Mouse (Mus musculus) cerebellum, adult (tissue): ENCODE data around the gene Spocd1.
"Not testable (repeated sequence)": the region's sequence is repeated elsewhere in the genome, so short reads cannot be mapped to it uniquely, and the experiment has no call there.

Experiments used
- ATAC-seq: cut with Nextera tagmentation; 2 replicates; pipeline ENCODE4 v1.9.2; 2017; ENCODE audit warnings: mild to moderate bottlenecking, moderate library complexity, mixed read lengths; ENCODE audit not compliant: insufficient number of reproducible peaks, low FRiP score, low TSS enrichment

The Spocd1 gene

DNA sequence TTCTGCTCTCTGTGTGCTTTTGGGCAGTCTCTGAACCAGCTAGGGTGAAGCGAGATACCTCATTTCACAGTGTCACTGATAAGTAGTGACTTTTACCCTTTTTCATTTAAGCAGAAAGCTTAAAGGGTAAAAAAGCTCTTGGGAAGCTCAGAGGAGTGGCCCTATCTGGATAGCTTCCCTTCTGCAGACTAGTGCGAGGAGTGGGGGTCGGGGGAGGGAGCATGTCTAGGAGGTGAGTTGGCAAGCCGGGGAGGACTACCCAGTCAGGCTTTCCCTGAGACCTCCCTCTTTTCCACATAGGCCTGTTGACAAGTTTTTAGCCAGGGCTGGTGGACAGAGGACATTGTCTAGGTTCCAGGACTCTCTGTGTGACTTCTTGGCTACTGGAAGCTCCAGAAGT, at the start of gene Spocd1:
Gene Spocd1, plus strand, starts transcription at position 301 of the 400 bp plus-strand sequence.
- ATAC-seq = no peak

DNA sequence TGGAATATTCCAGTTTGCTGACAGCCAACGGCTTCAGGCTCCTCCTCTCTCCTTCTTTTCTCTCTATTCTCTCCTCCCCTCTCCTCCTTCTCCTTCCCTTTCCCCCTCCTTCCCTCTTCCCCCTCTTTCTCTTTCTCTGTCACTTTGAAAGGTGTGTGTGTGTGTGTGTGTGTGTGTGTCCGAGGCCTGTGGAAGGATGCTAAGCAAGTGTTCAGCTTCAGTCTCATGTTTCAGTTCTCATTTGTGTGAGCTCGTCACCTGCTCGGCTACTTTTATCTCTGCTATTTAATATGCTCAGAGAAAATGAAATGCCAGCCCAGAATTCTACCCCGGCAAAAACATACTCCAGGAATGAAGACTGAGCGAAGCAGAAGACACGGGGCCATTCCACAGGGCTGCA, 48.4 kb upstream of the Spocd1 start:
- ATAC-seq = no peak

DNA sequence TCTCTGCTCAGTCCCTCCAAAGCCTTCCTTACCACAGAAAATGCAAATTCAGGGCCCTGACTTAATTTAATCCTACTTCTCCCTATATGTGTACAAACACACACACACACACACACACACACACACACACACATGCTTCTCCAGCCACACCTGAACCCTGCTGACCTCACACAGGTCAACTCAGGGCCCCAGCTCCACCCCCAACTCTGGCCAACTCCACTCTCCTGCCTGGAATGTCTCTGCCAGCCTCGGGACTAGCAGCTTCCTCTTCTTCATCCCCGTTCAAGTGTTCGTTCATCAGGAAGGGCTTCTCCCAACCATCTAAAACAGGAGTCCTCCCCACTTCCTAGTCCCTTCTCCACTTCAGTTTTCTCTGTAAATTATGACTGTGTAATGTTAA, 47.4 kb upstream of the Spocd1 start:
- no peak for ATAC-seq

GRCm38 (mm10) chr4:129882555-129883293, 46.3 kb upstream of the Spocd1 start:
- no peak for ATAC-seq

DNA sequence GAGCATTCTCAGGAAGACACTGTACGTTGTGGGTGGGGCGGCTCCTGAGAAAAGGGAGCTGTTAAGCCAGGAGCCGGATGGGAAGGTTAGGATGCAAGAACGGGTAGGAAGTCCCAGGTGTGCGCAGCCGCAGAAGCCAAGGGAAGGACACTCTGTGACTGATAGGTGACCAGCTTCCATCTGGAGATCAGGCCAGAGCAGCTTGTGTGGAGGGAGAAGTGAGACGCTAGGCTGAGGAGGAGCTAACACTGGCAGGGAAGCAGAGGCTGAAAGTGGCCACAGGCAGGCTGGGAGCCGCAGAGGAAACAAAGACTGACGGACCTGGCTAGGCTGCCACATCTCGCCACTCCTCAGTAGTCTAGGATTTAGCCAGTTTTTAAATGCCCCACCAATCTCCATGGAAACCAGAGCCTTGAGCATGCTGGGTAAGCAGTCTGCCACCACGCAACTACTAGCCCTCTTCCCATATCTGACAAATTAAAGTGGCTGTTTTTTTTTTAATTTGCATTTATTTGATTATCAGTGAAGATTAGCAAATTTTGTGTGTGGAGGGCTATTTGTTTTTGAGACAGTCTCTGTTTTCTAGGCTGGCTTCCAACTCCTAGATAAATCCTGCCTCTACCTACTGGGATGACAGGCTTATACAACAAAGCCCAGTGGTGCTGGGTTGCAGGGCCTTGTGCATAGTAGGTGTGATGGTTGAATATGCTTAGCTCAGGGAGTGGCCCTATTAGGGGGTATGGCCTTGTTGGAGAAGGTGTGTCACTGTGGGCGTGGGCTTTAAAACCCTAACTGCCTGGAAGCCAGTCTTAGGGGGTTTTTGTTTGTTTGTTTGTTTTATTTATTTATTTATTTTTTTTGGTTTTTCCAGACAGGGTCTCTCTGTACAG, 44.8 kb upstream of the Spocd1 start:
- no peak for ATAC-seq

DNA sequence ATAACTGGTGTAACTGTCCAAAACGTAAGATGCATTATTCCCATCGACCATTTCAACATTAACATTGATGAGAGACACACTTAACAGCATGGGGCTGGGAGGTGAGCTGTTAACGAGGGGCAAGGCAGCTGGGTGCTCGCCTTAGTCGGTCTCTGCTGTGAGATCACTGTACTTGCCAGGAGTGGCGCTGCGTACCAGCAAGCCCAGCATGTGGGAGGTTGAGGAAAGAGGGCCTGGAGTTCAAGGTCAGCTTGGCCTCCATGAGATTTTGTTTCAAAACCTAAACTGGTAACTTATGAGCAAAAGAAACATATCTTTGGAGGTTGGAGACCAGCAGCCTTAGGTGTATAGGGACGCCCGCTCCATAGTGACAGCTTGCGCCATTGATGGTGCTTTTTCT, 39.4 kb upstream of the Spocd1 start:
- ATAC-seq = no peak

DNA sequence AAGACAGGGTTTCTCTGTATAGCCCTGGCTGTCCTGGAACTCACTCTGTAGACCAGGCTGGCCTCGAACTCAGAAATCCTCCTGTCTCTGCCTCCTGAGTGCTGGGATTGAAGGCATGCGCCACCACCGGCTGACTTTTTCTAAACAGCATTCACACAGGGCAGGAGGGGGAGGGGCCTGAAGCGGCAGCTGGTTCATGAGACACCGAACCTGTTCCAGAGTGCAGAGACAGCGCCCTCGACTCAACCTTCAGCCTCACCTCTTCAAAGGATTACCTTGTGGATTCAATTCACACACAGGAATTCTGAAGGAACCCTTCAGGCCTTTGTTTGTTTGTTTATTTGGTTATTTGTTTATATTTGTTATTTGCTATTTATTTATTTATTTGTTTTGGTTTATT, 39.0 kb upstream of the Spocd1 start:
- no peak for ATAC-seq

GRCm38 (mm10) chr4:129894861-129895260, 34.2 kb upstream of the Spocd1 start:
- ATAC-seq = no peak

GRCm38 (mm10) chr4:129898815-129899214, 30.2 kb upstream of the Spocd1 start:
- not testable (repeated sequence) for ATAC-seq

DNA sequence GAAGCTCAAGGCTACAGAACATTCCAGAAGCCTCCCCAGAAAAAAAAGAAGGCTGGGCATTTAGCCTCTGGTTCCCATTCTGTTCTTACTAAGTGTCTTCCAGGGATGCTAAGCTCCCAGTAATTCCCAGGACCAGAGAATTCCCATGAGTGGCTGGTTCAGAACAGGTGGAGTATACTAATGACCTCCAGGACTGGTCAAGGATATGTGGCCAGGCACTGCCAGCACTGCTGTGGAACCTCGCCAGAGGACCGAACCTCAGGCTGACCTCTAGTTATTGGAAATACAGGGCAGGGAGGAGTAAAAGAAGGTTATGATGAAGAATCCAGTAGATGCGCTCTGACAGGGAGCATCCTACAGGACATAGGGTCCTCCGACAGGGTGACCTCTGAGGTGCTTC, 26.7 kb upstream of the Spocd1 start:
- ATAC-seq = no peak

DNA sequence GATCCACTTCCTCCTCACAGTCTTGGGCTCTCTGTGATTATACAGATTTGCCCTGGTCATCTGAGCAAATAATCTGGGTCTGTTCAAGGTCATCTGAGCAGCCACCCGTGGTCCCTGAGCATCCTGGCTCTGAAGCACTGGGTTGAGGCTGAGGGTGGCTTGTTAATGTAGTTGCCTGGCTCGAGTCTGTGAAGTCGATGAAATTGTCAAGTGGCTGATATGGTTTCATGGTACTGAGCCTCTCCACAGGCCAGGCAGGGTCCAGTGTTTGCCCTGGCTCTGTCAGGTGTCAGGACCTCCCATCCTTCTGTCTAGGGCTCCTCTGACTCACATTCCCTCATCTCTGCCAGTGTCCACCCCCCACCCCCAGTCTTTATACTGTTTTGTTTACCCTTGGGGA, 25.5 kb upstream of the Spocd1 start:
- no peak for ATAC-seq

DNA sequence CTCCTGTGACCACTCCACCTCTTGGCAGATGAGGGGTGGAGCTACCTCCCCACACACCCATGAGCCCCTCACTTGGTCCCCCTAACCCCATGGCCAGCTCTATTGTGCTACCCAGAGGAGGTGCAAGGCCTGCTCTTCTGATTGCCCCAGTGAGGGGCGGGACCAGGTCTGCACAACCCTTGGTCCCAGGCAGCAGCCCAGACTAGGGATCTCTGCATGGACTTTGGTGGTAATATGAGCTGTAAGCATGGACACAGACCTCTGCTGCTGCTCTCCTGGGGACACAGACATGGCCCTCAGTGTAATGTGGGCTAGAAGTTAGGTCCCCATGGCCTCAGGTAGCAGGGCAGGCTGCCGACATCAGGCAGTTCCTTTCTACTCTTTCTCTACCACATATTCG, 24.0 kb upstream of the Spocd1 start:
- ATAC-seq = no peak

GRCm38 (mm10) chr4:129906016-129906415, 23.0 kb upstream of the Spocd1 start:
- no peak for ATAC-seq

- no peak for ATAC-seq
Measured at GRCm38 (mm10) chr4:129908836-129909235, 20.2 kb upstream of the Spocd1 start.

DNA sequence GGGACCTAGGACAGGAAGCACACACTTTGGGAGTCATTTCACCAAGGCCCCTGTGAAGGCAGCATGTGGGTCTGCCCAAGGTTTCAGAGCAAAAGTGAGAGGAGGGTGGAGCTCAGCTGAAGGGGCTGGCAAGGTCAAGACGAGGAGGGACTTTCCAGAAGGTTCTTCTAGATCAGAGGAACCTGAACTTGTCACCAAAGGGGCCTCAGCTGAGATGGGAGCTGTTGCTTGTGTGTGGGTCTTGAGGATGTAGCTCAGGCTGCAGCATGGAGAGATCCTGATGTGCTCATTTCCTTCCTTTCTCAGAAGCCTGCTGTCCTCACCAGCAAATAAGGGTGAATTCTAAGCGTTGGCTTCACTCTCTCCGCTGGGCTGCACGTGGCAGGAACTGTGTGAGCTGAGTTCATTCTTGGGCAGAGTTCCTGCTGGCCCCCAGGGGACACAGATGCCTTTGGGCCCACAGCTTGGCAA, 19.8 kb upstream of the Spocd1 start:
- ATAC-seq = no peak

DNA sequence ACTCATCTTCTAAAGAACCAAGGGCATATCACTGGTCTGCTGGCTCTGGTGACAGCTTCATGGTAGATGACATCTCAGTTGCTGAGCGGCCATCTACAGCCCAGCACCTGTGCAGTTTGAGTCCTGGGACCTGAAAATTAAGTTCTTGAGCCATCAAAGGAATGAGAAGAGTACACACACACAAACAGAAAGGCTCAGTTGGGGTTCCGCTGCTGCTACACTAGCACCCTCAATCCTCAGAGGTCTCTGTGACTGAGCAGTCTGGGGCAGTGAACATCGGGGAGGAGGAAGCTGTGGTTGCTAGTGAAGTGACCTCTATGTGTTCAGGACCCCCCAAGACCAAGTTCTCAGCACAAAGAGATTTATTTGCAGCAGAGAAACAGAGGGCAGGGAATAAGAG, 16.1 kb upstream of the Spocd1 start:
- ATAC-seq = no peak

GRCm38 (mm10) chr4:129913761-129914644, 15.0 kb upstream of the Spocd1 start:
- ATAC-seq = no peak

GRCm38 (mm10) chr4:129914686-129915085, 14.4 kb upstream of the Spocd1 start:
- no peak for ATAC-seq

- ATAC-seq = no peak
Measured at GRCm38 (mm10) chr4:129915349-129915988, 13.6 kb upstream of the Spocd1 start.

- no peak for ATAC-seq
Measured at GRCm38 (mm10) chr4:129916159-129916558, 12.9 kb upstream of the Spocd1 start.
